Mouse (Mus musculus): ENCODE results near the gene Inpp5f. TPM values are rescaled to one million over a fixed set of nuclear protein-coding genes. Genes with fewer than 3 reads are reported as not detected.

Inpp5f gene
- polyA plus RNA-seq, 1 experiment from 2014 or later = 20.1 TPM

GRCm38 (mm10) chr7:128610490-128610889 is 638 bp upstream of the Inpp5f start:
- H3K4me3 ChIP-seq (ENCODE audit: low read depth, low read length) = peak overlapping the region; percentile 90
- peak overlapping the region; percentile 52; the same call in 1 of the 2 replicates for H3K27ac ChIP-seq (replicated peaks; ENCODE audit: low read depth, low read length)
- H3K9me3 ChIP-seq (ENCODE audit: control insufficient read depth, low read length) = no peaks in the 10 kb centered on the region
- peak overlapping the region; percentile 22; the same call in 1 of the 2 replicates for H3K9ac ChIP-seq (ENCODE audit: low read depth, low read length)
- DNase-seq (ENCODE audit: low spot score) (no peak), ATAC-seq (ENCODE audit: low read depth) (no peak)
- no peaks in the 10 kb centered on the region for H3K27me3 ChIP-seq (replicated peaks; ENCODE audit: control insufficient read depth, insufficient read depth, low read length)
- 0 out of 2 replicates have a peak, but pooled peaks cover 5% of the 10 kb centered on the region for H3K4me1 ChIP-seq (ENCODE audit: control insufficient read depth, insufficient read depth, low read length)
- peak overlapping the region; percentile 86 for H3K4me2 ChIP-seq (ENCODE audit: low read depth, low read length)
- 87% methylated on average over 6 of the region's 6 CpGs for WGBS
- no peaks in the 10 kb centered on the region for H3K36me3 ChIP-seq (ENCODE audit: control insufficient read depth, insufficient read depth, low read length)

- peak overlapping the region; percentile 86 for H3K4me2 ChIP-seq (ENCODE audit: low read depth, low read length)
- ATAC-seq (ENCODE audit: low read depth) (no peak), DNase-seq (ENCODE audit: low spot score) (no peak)
- H3K4me3 ChIP-seq (ENCODE audit: low read depth, low read length) = peak overlapping the region; percentile 90
- peak overlapping the region; percentile 90 for H3K9ac ChIP-seq (ENCODE audit: low read depth, low read length)
- no peaks in the 10 kb centered on the region for H3K27me3 ChIP-seq (replicated peaks; ENCODE audit: control insufficient read depth, insufficient read depth, low read length)
- H3K4me1 ChIP-seq (ENCODE audit: control insufficient read depth, insufficient read depth, low read length) = 0 out of 2 replicates have a peak, but pooled peaks cover 5% of the 10 kb centered on the region
- H3K36me3 ChIP-seq (ENCODE audit: control insufficient read depth, insufficient read depth, low read length) = no peaks in the 10 kb centered on the region
- 15% methylated on average over 21 of the region's 22 CpGs for WGBS
- H3K9me3 ChIP-seq (ENCODE audit: control insufficient read depth, low read length) = no peaks in the 10 kb centered on the region
- H3K27ac ChIP-seq (replicated peaks; ENCODE audit: low read depth, low read length) = peak overlapping the region; percentile 85
Measured at GRCm38 (mm10) chr7:128611799-128612411, 777 bp downstream of the Inpp5f start.

GRCm38 (mm10) chr7:128612521-128613181 is 1.5 kb downstream of the Inpp5f start:
- peak overlapping the region; percentile 86 for H3K4me2 ChIP-seq (ENCODE audit: low read depth, low read length)
- DNase-seq (ENCODE audit: low spot score) = no peak
- no peaks in the 10 kb centered on the region for H3K27me3 ChIP-seq (replicated peaks; ENCODE audit: control insufficient read depth, insufficient read depth, low read length)
- H3K36me3 ChIP-seq (ENCODE audit: control insufficient read depth, insufficient read depth, low read length) = no peaks in the 10 kb centered on the region
- H3K9me3 ChIP-seq (ENCODE audit: control insufficient read depth, low read length) = no peaks in the 10 kb centered on the region
- peak overlapping the region; percentile 90; the same call in 1 of the 2 replicates for H3K4me3 ChIP-seq (ENCODE audit: low read depth, low read length)
- 0 out of 2 replicates have a peak, but pooled peaks cover 5% of the 10 kb centered on the region for H3K4me1 ChIP-seq (ENCODE audit: control insufficient read depth, insufficient read depth, low read length)
- no peak overlapping the region for H3K9ac ChIP-seq (ENCODE audit: low read depth, low read length)
- WGBS = 77% methylated on average over 12 of the region's 12 CpGs
- ATAC-seq (ENCODE audit: low read depth) = no peak
- no peak overlapping the region for H3K27ac ChIP-seq (replicated peaks; ENCODE audit: low read depth, low read length)

- Histone ChIP-seq H3K4me1 (ENCODE audit: control insufficient read depth, insufficient read depth, low read length) (0 out of 2 replicates have a peak, but pooled peaks cover 5% of the 10 kb centered on the region), H3K36me3 (ENCODE audit: control insufficient read depth, insufficient read depth, low read length) (no peaks in the 10 kb centered on the region), H3K4me2 (ENCODE audit: low read depth, low read length) (no peak overlapping the region), H3K4me3 (ENCODE audit: low read depth, low read length) (no peak overlapping the region), H3K9ac (ENCODE audit: low read depth, low read length) (no peak overlapping the region), H3K27ac (replicated peaks; ENCODE audit: low read depth, low read length) (no peak overlapping the region), H3K9me3 (ENCODE audit: control insufficient read depth, low read length) (no peaks in the 10 kb centered on the region), H3K27me3 (replicated peaks; ENCODE audit: control insufficient read depth, insufficient read depth, low read length) (no peaks in the 10 kb centered on the region)
- DNase-seq (ENCODE audit: low spot score) (no peak), ATAC-seq (ENCODE audit: low read depth) (no peak)
- 82% methylated on average over 2 of the region's 2 CpGs for WGBS
Measured at GRCm38 (mm10) chr7:128613578-128613977, 2.5 kb downstream of the Inpp5f start.

GRCm38 (mm10) chr7:128617587-128617986 is 6.5 kb downstream of the Inpp5f start:
- ATAC-seq (ENCODE audit: low read depth) = no peak
- Histone ChIP-seq H3K27ac (replicated peaks; ENCODE audit: low read depth, low read length) (no peak overlapping the region), H3K4me2 (ENCODE audit: low read depth, low read length) (no peak overlapping the region), H3K9ac (ENCODE audit: low read depth, low read length) (no peak overlapping the region), H3K4me1 (ENCODE audit: control insufficient read depth, insufficient read depth, low read length) (no peaks in the 10 kb centered on the region), H3K9me3 (ENCODE audit: control insufficient read depth, low read length) (no peaks in the 10 kb centered on the region), H3K4me3 (ENCODE audit: low read depth, low read length) (no peak overlapping the region), H3K27me3 (replicated peaks; ENCODE audit: control insufficient read depth, insufficient read depth, low read length) (no peaks in the 10 kb centered on the region), H3K36me3 (ENCODE audit: control insufficient read depth, insufficient read depth, low read length) (no peaks in the 10 kb centered on the region)
- no peak for DNase-seq (ENCODE audit: low spot score)
- 91% methylated on average over 1 of the region's 1 CpGs for WGBS

GRCm38 (mm10) chr7:128620178-128620577 is 9.1 kb downstream of the Inpp5f start:
- DNase-seq (ENCODE audit: low spot score) (no peak), ATAC-seq (ENCODE audit: low read depth) (no peak)
- Histone ChIP-seq H3K4me2 (ENCODE audit: low read depth, low read length) (no peak overlapping the region), H3K9me3 (ENCODE audit: control insufficient read depth, low read length) (no peaks in the 10 kb centered on the region), H3K4me1 (ENCODE audit: control insufficient read depth, insufficient read depth, low read length) (no peaks in the 10 kb centered on the region), H3K9ac (ENCODE audit: low read depth, low read length) (no peak overlapping the region), H3K27me3 (replicated peaks; ENCODE audit: control insufficient read depth, insufficient read depth, low read length) (no peaks in the 10 kb centered on the region), H3K4me3 (ENCODE audit: low read depth, low read length) (no peak overlapping the region), H3K36me3 (ENCODE audit: control insufficient read depth, insufficient read depth, low read length) (no peaks in the 10 kb centered on the region), H3K27ac (replicated peaks; ENCODE audit: low read depth, low read length) (no peak overlapping the region)
- 89% methylated on average over 1 of the region's 1 CpGs for WGBS

GRCm38 (mm10) chr7:128622266-128622961 is 11.3 kb downstream of the Inpp5f start:
- no peaks in the 10 kb centered on the region for H3K9me3 ChIP-seq (ENCODE audit: control insufficient read depth, low read length)
- H3K4me3 ChIP-seq (ENCODE audit: low read depth, low read length) = no peak overlapping the region
- H3K27me3 ChIP-seq (replicated peaks; ENCODE audit: control insufficient read depth, insufficient read depth, low read length) = no peaks in the 10 kb centered on the region
- 50% methylated on average over 7 of the region's 7 CpGs for WGBS
- H3K9ac ChIP-seq (ENCODE audit: low read depth, low read length) = no peak overlapping the region
- H3K27ac ChIP-seq (replicated peaks; ENCODE audit: low read depth, low read length) = no peak overlapping the region
- DNase-seq (ENCODE audit: low spot score) (peak; percentile 56), ATAC-seq (ENCODE audit: low read depth) (peak; percentile 30; the same call in 1 of the 2 replicates)
- no peaks in the 10 kb centered on the region for H3K4me1 ChIP-seq (ENCODE audit: control insufficient read depth, insufficient read depth, low read length)
- no peak overlapping the region for H3K4me2 ChIP-seq (ENCODE audit: low read depth, low read length)
- no peaks in the 10 kb centered on the region for H3K36me3 ChIP-seq (ENCODE audit: control insufficient read depth, insufficient read depth, low read length)

- no peaks in the 10 kb centered on the region for H3K27me3 ChIP-seq (replicated peaks; ENCODE audit: control insufficient read depth, insufficient read depth, low read length)
- ATAC-seq (ENCODE audit: low read depth) (no peak), DNase-seq (ENCODE audit: low spot score) (peak; percentile 3)
- 69% methylated on average over 2 of the region's 2 CpGs for WGBS
- H3K4me3 ChIP-seq (ENCODE audit: low read depth, low read length) = no peak overlapping the region
- no peaks in the 10 kb centered on the region for H3K36me3 ChIP-seq (ENCODE audit: control insufficient read depth, insufficient read depth, low read length)
- H3K4me2 ChIP-seq (ENCODE audit: low read depth, low read length) = no peak overlapping the region
- H3K9me3 ChIP-seq (ENCODE audit: control insufficient read depth, low read length) = no peaks in the 10 kb centered on the region
- H3K27ac ChIP-seq (replicated peaks; ENCODE audit: low read depth, low read length) = no peak overlapping the region
- no peak overlapping the region for H3K9ac ChIP-seq (ENCODE audit: low read depth, low read length)
- H3K4me1 ChIP-seq (ENCODE audit: control insufficient read depth, insufficient read depth, low read length) = no peaks in the 10 kb centered on the region
Measured at GRCm38 (mm10) chr7:128622994-128623393, 11.9 kb downstream of the Inpp5f start.

Measured in embryonic facial prominence, embryonic 14.5 days (tissue).